Mouse (Mus musculus): ENCODE data around the gene Farsb.

GRCm38 (mm10) chr1:78414421-78414820 is 74.3 kb downstream of the Farsb start:
- TF ChIP-seq CHD2 (IDR thresholded peaks at IDR 0.05; ENCODE audit: low read length) (no peak), ELF1 (IDR thresholded peaks at IDR 0.05; ENCODE audit: low read depth, low read length) (no peak), CTCF (IDR thresholded peaks at IDR 0.05 in 2 of 3, conservative IDR thresholded peaks at IDR 0.05 in 1 of 3; ENCODE audit: control insufficient read depth in 1 of 3, insufficient read depth in 1 of 3, low read depth in 2 of 3, low read length in 3 of 3, poor library complexity in 1 of 3, severe bottlenecking in 1 of 3) (no peak), TBP (IDR thresholded peaks at IDR 0.05; ENCODE audit: low read depth, low read length) (no peak), POLR2AphosphoS2 (IDR thresholded peaks at IDR 0.05; ENCODE audit: low read length) (no peak), ZC3H11A (IDR thresholded peaks at IDR 0.05; ENCODE audit: low read depth, low read length) (no peak)
